In genomic region chr4:5276113-5276512, GRCm38 (mm10) we compare ENCODE assay signal across 27 mouse cellular contexts.
"Had no signal": no experiment of that assay in that cellular context is flagged by ENCODE, and none has a peak within 500 bp of the region (broad histone marks: within the 10 kb centered on the region; RNA-seq: fewer than 3 reads in every experiment).

No protein-coding gene starts in this region.

- H3K9ac ChIP-seq: heart, embryonic 12.5 days; hindbrain, embryonic 12.5 days; hindbrain, embryonic 14.5 days; intestine, embryonic 15.5 days; limb, embryonic 13.5 days; limb, embryonic 15.5 days; liver, embryonic 12.5 days; liver, embryonic 14.5 days had no signal

- H3K27ac ChIP-seq: gastrocnemius, adult 2 months; heart, embryonic 10.5 days; hindbrain, embryonic 10.5 days; hindbrain, embryonic 12.5 days; hindbrain, embryonic 14.5 days; intestine, embryonic 15.5 days; layer of hippocampus, adult 2 months; limb, embryonic 13.5 days; limb, embryonic 15.5 days; liver, embryonic 12.5 days; liver, embryonic 14.5 days had no signal

- H3K27me3 ChIP-seq: heart, embryonic 12.5 days; hindbrain, embryonic 12.5 days; intestine, embryonic 15.5 days; limb, embryonic 13.5 days; limb, embryonic 15.5 days; liver, embryonic 12.5 days had no signal

- H3K36me3 ChIP-seq: heart, embryonic 10.5 days; heart, embryonic 12.5 days; hindbrain, embryonic 10.5 days; hindbrain, embryonic 12.5 days; intestine, embryonic 15.5 days; limb, embryonic 13.5 days; limb, embryonic 15.5 days; liver, embryonic 12.5 days had no signal

- DNase-seq: gastrocnemius, adult 2 months; gastrocnemius, postnatal 10 days; gastrocnemius, postnatal 25 days; heart, adult 18-20 months; heart, postnatal 10 days; heart, postnatal 4 days; kidney, adult 18-20 months; kidney, adult 8-10 months; kidney, postnatal 10 days; kidney, postnatal 25 days; kidney, postnatal 4 days; layer of hippocampus, postnatal 36 days; left cerebral cortex, postnatal 4 days had no signal

- H3K4me2 ChIP-seq: heart, embryonic 12.5 days; hindbrain, embryonic 12.5 days; hindbrain, embryonic 14.5 days; intestine, embryonic 15.5 days; limb, embryonic 13.5 days; limb, embryonic 15.5 days; liver, embryonic 12.5 days had no signal

- H3K9me3 ChIP-seq: heart, embryonic 10.5 days; heart, embryonic 12.5 days; hindbrain, embryonic 10.5 days; hindbrain, embryonic 12.5 days; intestine, embryonic 15.5 days; limb, embryonic 13.5 days; limb, embryonic 15.5 days; liver, embryonic 12.5 days had no signal

- H3K4me3 ChIP-seq: gastrocnemius, adult 2 months; heart, embryonic 10.5 days; heart, embryonic 12.5 days; hindbrain, embryonic 10.5 days; hindbrain, embryonic 12.5 days; intestine, embryonic 15.5 days; layer of hippocampus, adult 2 months; limb, embryonic 13.5 days; limb, embryonic 15.5 days; liver, embryonic 12.5 days had no signal

- H3K4me1 ChIP-seq: heart, embryonic 10.5 days; heart, embryonic 12.5 days; hindbrain, embryonic 10.5 days; hindbrain, embryonic 12.5 days; intestine, embryonic 15.5 days; limb, embryonic 13.5 days; limb, embryonic 15.5 days; liver, embryonic 12.5 days had no signal

- ATAC-seq: hindbrain, embryonic 16.5 days; inflammation-experienced regulatory T-cells, adult 6 months; intestine, embryonic 15.5 days; intestine, postnatal 0 days; liver, embryonic 12.5 days had no signal
